In genomic region chr6:50978571-50978970, GRCm38 (mm10) we compare ENCODE assay signal across 8 mouse cellular contexts.
A peak's percentile ranks its signal among the peaks of the same experiment; 100 is the strongest.
DNase-seq lines count a peak whose midpoint lies in the region; ATAC-seq and TF ChIP-seq lines count a peak whose summit lies in the region.
"Had no signal": no experiment of that assay in that cellular context is flagged by ENCODE, and none has a peak within 500 bp of the region (broad histone marks: within the 10 kb centered on the region; RNA-seq: fewer than 3 reads in every experiment).

No protein-coding gene starts in this region.

- no peak overlapping the region for H3K4me2 ChIP-seq in embryonic facial prominence, embryonic 12.5 days (replicated peaks)
- no peak overlapping the region for H3K4me2 ChIP-seq in limb, embryonic 15.5 days
- H3K4me2 ChIP-seq: midbrain, embryonic 13.5 days had no signal

- no peak for TF ChIP-seq CTCF in bone marrow macrophage, adult 2 months (IDR thresholded peaks at IDR 0.05; ENCODE audit: low read depth, low read length)

- H3K27ac ChIP-seq in bone marrow macrophage, adult 2 months (ENCODE audit: insufficient read depth, low read depth, low read length) = peak overlapping the region; percentile 64
- peak overlapping the region; percentile 89 for H3K27ac ChIP-seq in embryonic facial prominence, embryonic 12.5 days
- peak overlapping the region; percentile 17; the same call in 1 of the 2 replicates for H3K27ac ChIP-seq in limb, embryonic 15.5 days
- H3K27ac ChIP-seq: midbrain, embryonic 13.5 days had no signal

- no peak overlapping the region for H3K9ac ChIP-seq in embryonic facial prominence, embryonic 12.5 days
- no peak overlapping the region for H3K9ac ChIP-seq in limb, embryonic 15.5 days
- H3K9ac ChIP-seq: midbrain, embryonic 13.5 days had no signal

- no peak overlapping the region for H3K4me3 ChIP-seq in bone marrow macrophage, adult 2 months (ENCODE audit: insufficient read depth, low read length)
- no peak overlapping the region for H3K4me3 ChIP-seq in embryonic facial prominence, embryonic 12.5 days
- no peak overlapping the region for H3K4me3 ChIP-seq in limb, embryonic 15.5 days
- H3K4me3 ChIP-seq: midbrain, embryonic 13.5 days had no signal

- no peaks in the 10 kb centered on the region for H3K9me3 ChIP-seq in embryonic facial prominence, embryonic 12.5 days
- no peaks in the 10 kb centered on the region for H3K9me3 ChIP-seq in limb, embryonic 15.5 days
- H3K9me3 ChIP-seq: midbrain, embryonic 13.5 days had no signal

- TF ChIP-seq POLR2A in bone marrow macrophage, adult 2 months (IDR thresholded peaks at IDR 0.05; ENCODE audit: borderline replicate concordance, low read depth, low read length) = no peak

- ATAC-seq in embryonic facial prominence, embryonic 12.5 days (ENCODE audit: insufficient number of reproducible peaks, insufficient read depth, low FRiP score, low TSS enrichment) = no peak
- ATAC-seq in limb, embryonic 15.5 days (ENCODE audit: insufficient number of reproducible peaks, low FRiP score, low TSS enrichment, low read depth) = no peak
- ATAC-seq: midbrain, embryonic 13.5 days had no signal

- peak; percentile 47 to 52 for DNase-seq in heart, postnatal 36 days
- DNase-seq in cerebellum, postnatal 14 days = no peak
- no peak for DNase-seq in left cerebral cortex, postnatal 25 days (ENCODE audit: low spot score in 2 of 2)
- DNase-seq in spleen, postnatal 4 days (ENCODE audit: low spot score in 2 of 2) = no peak

- H3K27me3 ChIP-seq in embryonic facial prominence, embryonic 12.5 days = no peaks in the 10 kb centered on the region
- H3K27me3 ChIP-seq in limb, embryonic 15.5 days = no peaks in the 10 kb centered on the region
- H3K27me3 ChIP-seq: midbrain, embryonic 13.5 days had no signal

- WGBS in embryonic facial prominence, embryonic 12.5 days = 37% methylated on average over 3 of the region's 3 CpGs
- WGBS in limb, embryonic 15.5 days = 32% methylated on average over 3 of the region's 3 CpGs

- peaks cover 36% of the 10 kb centered on the region for H3K4me1 ChIP-seq in bone marrow macrophage, adult 2 months (ENCODE audit: control insufficient read depth, insufficient read depth, low read length)
- H3K4me1 ChIP-seq in embryonic facial prominence, embryonic 12.5 days = peaks cover 59% of the 10 kb centered on the region
- H3K4me1 ChIP-seq in limb, embryonic 15.5 days = peaks cover 33% of the 10 kb centered on the region

- intact Hi-C loops in heart, postnatal 36 days (cut with DNase I) = loop anchor here (2.0 kb wide), 1 partner anchor 58 kb away; no protein-coding TSS in a partner anchor
- intact Hi-C loops in left cerebral cortex, postnatal 25 days (cut with DNase I) = no loop called here

- no peaks in the 10 kb centered on the region for H3K36me3 ChIP-seq in embryonic facial prominence, embryonic 12.5 days
- no peaks in the 10 kb centered on the region for H3K36me3 ChIP-seq in limb, embryonic 15.5 days
- H3K36me3 ChIP-seq: midbrain, embryonic 13.5 days had no signal

Comparison
In these comparisons a context has a peak if more than half of its experiments do, and no peak if none do; other contexts are left out.
1. H3K27ac ChIP-seq: peak in every context shown above with its lines; median percentile 89 in embryonic facial prominence, embryonic 12.5 days; 64 in bone marrow macrophage, adult 2 months; 17 in limb, embryonic 15.5 days.
2. DNase-seq: peak in heart, postnatal 36 days (2 of 2); none in cerebellum, postnatal 14 days (0 of 2), left cerebral cortex, postnatal 25 days (0 of 2) and spleen, postnatal 4 days (0 of 2).